Mouse (Mus musculus) gastrocnemius, postnatal 14 days (tissue): Measurements from ENCODE around the gene Teddm1b. TPM values are rescaled to one million over a fixed set of nuclear protein-coding genes. Genes with fewer than 3 reads are reported as not detected.
A peak's percentile ranks its signal among the peaks of the same experiment; 100 is the strongest.

Experiments
- DNase-seq: peaks from one replicate; pipeline ENCODE4 v3.0.0; 2021; ENCODE audit warnings: mixed read lengths
- intact Hi-C: fragments of 180-260 bp; cut with DNase I; formaldehyde crosslinking; loops from one replicate; pipeline ENCODE4 v1.15.1; 2025; ENCODE audit warnings: low total_unique reads
- total RNA-seq, 2 experiments: library from RNA; stranded (reverse); gene quantifications; 2 replicates each; pipeline ENCODE4 v1.2.3; 2021

Teddm1b gene
- total RNA-seq, 2 experiments from 2014 or later: not detected

DNA sequence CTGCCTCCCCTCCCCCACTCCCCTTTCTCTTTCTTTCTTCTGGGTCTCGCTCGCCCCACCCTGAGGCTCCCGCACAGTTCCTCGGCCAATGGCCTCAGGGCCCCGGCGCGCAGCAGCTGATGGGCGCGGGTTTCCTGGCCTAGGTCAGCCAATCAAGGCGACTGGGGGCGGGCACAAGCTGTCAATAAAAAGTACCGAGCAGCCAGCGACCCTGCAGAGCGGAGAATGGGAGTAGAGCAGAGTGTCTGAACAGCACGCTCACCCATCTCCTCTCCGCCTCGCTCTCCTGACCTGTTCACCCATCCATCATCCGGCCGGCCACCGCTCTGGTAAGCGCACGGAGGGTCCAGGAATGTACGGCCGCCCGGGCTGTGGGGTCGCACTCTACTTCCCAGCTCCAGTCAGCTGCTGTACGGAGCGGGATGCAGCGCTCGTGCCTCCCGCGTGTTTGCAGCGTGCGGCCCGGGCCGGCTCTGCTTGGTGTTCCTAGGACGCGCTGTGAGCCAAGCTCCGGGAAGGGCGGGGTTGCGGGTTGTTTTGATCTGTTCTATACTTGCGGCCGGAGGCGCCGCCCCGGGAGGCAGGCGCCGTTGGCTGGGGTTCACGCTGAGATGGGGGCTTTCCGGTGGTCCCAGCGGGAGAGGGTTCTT, 25.7 kb downstream of the Teddm1b start, which contains the start of the genes Glul and Teddm2:
Gene Glul (plus strand): TSS at position 214 of the 650 bp plus-strand sequence.
Gene Teddm2 (minus strand): TSS at position 498 of the 650 bp plus-strand sequence.
- DNase-seq: peak; percentile 96
- intact Hi-C loops: loop anchor here (5.0 kb wide), 1 partner anchor 132 kb away; no protein-coding TSS in a partner anchor

DNA sequence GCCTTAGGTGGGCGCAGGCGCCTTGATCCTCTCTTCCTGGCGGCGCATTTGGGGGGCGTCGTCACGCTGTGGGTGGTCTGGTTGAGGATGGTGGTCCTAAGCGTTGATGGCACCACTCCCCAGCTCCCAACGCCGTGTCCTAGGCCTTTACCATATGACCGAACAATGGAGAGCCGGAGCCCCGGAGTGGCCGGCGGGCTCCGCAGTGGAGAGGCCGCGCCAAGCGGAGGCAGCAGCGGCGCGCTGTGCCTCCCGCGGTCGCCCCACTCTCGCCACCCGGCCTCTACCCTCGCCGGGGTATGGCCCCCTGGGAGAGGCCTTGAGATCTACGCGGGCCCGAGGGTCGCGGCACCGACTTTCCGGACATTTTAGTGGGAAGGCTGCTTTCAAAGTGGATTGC, 26.2 kb downstream of the Teddm1b start:
- intact Hi-C loops: no loop called here
- DNase-seq: peak; percentile 38

- peak; percentile 61 for DNase-seq
- intact Hi-C loops: no loop called here
Measured at GRCm38 (mm10) chr1:153900860-153901730, 26.9 kb downstream of the Teddm1b start.

DNA sequence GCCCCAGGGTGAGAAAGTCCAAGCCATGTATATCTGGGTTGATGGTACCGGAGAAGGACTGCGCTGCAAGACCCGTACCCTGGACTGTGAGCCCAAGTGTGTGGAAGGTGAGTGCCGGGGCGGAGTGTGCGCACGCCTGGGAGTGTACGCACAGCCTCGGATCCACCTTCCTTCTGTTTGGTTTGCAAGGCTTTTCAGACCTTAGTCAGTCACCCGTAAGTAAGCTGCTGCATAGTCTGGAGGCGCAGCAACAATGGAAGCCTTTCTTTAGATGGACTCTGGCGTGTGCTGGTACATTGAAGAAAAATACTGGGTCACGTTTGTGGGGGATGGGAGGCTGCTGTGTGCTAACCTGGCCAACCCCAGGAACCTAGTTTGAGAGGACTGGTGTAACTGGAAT, 28.9 kb downstream of the Teddm1b start:
- no peak for DNase-seq
- intact Hi-C loops: no loop called here

DNA sequence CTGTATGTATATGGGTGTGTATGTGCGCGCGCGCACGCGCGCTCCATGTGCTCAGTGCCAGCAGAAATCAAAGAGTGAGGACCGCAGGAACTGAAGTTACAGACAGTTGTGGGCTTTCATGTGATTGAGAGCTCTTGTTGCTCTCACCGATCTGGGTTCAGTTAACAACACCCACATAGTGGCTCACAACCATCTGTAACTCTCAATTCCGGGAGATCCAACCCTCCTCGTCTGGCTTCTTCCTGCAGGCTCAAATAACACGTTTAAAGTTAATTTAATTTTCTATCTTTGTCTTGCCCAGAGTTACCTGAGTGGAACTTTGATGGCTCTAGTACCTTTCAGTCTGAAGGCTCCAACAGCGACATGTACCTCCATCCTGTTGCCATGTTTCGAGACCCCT, 30.1 kb downstream of the Teddm1b start:
- DNase-seq: no peak
- intact Hi-C loops: no loop called here

- no peak for DNase-seq
- intact Hi-C loops: no loop called here
Measured at GRCm38 (mm10) chr1:153905884-153906283, 31.7 kb downstream of the Teddm1b start.

- intact Hi-C loops: no loop called here
- DNase-seq: no peak
Measured at GRCm38 (mm10) chr1:153908208-153908607, 34.1 kb downstream of the Teddm1b start.

DNA sequence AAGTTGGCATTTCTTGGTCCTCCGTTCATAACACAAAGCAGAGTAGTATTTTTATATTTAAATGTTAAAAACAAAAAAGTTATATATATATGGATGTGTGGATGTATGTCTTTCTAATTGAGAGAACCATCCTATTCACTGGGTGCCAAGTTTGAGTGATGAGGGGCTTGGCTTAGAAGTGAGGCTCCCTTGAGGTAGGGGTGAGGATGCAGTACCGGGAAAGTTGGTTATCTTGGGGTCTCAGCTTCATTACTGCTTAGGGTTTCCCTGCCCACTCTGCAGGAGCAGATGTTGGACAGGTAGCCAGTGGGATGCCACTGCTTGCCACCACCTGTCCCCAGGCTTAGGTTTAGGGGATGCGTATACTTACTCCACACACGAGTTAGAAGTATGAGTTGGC, 34.6 kb downstream of the Teddm1b start:
- intact Hi-C loops: no loop called here
- no peak for DNase-seq

DNA sequence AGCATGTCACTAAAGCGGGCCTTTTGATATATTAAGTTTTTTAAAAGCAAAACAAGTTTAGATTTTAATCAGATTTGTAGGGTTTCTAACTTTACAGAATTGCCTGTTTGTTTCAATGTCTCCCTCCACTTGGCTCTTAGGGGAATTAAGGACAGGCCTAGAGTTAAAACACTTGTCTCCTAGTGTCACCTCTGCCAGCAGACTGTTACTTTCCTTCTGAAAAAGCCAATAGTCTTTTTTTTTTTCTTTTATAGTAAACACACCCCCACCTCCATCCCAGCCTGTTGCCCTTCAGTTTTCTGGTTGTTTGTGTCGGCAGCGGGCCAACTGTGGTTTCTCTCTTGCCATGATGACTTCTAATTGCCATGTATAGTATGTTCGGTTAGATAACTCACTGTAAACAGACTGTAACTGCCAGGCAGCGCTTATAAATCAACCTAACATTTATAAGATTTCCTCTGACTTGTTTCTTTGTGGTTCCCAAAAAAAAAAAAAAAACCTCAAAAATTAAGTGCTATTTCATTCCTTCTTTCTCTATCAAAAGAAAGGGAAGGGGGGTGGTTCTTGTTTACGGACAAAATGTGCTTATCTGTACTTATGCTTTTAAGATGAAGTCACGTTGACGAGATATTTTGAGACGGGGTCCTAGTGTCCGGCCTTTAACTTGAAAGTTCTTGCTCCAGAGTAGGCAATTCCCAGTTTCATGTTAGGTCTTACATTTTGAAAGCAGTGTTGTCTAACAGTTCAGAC, 35.2 kb downstream of the Teddm1b start:
- intact Hi-C loops: no loop called here
- DNase-seq: no peak

- DNase-seq: no peak
Measured at GRCm38 (mm10) chr1:153909963-153910291, 35.8 kb downstream of the Teddm1b start.

DNA sequence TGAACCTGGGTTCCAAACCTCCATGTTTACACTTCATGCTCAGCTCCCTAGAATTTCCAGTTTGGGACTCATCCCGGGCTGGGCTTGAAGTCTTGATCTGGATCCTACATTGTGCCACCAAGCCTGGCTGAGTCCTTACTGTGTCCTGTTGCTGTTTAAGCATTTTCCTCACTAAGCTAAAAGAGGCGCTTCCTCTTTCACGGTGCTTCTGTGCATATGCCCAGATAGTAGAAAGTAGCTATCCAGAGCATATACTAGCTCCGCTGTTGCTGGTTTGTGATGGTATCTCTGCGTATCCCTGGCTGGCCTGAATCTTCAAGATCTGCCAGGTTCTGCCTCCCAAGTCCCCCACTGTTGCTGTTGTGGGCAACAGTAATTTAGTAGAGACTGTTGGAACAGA, 36.3 kb downstream of the Teddm1b start:
- intact Hi-C loops: no loop called here
- DNase-seq: no peak

More at GRCm38 (mm10) chr1:153909963-153910291, 35.8 kb downstream of the Teddm1b start:
- intact Hi-C loops: no loop called here

DNA sequence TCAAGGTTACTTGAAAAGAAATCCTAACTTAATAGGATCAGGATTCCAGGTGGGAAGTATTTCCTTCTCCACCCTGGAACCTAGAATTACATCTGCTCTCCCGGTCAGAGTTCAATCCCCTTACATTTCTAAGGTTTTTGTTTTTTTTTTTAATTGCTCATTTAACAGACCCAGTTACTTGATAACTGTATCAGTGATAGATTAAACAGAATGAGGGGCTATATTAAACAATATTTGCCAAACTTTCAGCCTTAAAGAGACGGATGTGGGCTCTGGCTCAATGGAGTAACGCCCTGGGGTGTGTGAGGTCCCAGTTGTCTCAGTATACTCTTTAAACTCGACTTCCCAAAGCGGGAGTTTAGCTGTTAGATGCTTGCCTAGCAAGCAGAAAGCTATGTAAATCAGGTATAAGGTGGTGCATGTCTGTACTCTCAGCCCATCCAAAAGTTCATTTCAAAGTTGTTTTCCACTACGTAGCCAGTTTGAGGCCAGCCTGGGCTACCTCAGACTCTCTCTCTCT, 37.2 kb downstream of the Teddm1b start:
- DNase-seq: no peak
- intact Hi-C loops: no loop called here

GRCm38 (mm10) chr1:153913869-153914268, 39.7 kb downstream of the Teddm1b start:
- intact Hi-C loops: no loop called here
- no peak for DNase-seq

DNA sequence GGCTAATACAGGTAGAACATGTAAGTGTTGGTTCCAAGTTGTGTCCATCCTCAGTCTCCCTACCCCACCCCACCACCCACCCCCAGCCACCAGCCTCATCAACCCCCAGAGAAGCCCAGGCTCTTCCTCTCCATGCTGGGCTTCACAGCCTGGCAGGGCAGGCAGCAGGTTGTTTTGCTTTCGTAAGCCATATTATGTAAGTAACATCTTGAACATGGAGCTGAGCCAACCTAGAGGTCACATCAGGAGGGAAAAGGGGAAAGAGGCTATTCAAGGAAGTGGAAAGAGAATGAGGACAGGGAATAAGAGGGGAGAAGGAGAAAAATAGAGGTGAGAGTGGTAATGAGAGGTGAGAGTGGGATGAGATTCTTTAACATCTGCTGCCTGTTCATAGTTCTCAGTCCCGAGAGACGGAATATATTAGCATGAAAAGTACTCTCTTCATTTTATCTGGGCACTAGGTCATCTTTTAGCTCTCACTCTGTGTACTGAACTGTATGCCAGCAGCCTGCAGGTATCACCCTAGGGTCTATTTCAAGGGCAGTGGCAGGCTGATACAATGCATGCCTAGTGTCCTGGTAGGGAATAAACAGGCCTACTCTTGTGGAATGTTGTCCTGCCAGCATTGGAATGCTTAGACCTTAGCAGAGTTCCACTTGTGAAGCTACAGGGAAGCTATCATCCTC, 44.5 kb downstream of the Teddm1b start:
- intact Hi-C loops: no loop called here
- no peak for DNase-seq

GRCm38 (mm10) chr1:153921642-153922041, 47.5 kb downstream of the Teddm1b start:
- intact Hi-C loops: no loop called here
- DNase-seq: no peak

- peak; percentile 61 for DNase-seq
- intact Hi-C loops: no loop called here
Measured at GRCm38 (mm10) chr1:153922571-153923021, 48.5 kb downstream of the Teddm1b start.

GRCm38 (mm10) chr1:153924395-153925385, 50.5 kb downstream of the Teddm1b start:
- DNase-seq: no peak
- intact Hi-C loops: no loop called here
